Mouse (Mus musculus): ENCODE measurements at regions not wholly inside any gene's neighbourhood (a gene's known extent, or its start where the extent isn't known, plus 50 kb on each side); places are given as distances from the start of the nearest gene placed in this dataset.

GRCm38 (mm10) chr5:75721291-75721690, 146.6 kb downstream of the Kit start:
- no peak for TF ChIP-seq POLR2A (IDR thresholded peaks at IDR 0.05; ENCODE audit: borderline replicate concordance, extremely low read depth, insufficient read depth, insufficient read length, poor library complexity, severe bottlenecking)
- TF ChIP-seq CTCF (IDR thresholded peaks at IDR 0.05; ENCODE audit: borderline replicate concordance, extremely low read depth, insufficient read depth, insufficient read length), result no peak
- DNase-seq (ENCODE audit: low read depth), result no peak

GRCm38 (mm10) chr5:75720091-75720940, 145.6 kb downstream of the Kit start:
- TF ChIP-seq POLR2A (IDR thresholded peaks at IDR 0.05; ENCODE audit: borderline replicate concordance, extremely low read depth, insufficient read depth, insufficient read length, poor library complexity, severe bottlenecking), result no peak
- TF ChIP-seq CTCF (IDR thresholded peaks at IDR 0.05; ENCODE audit: borderline replicate concordance, extremely low read depth, insufficient read depth, insufficient read length), result no peak
- peak; percentile 73 for DNase-seq (ENCODE audit: low read depth)

DNA sequence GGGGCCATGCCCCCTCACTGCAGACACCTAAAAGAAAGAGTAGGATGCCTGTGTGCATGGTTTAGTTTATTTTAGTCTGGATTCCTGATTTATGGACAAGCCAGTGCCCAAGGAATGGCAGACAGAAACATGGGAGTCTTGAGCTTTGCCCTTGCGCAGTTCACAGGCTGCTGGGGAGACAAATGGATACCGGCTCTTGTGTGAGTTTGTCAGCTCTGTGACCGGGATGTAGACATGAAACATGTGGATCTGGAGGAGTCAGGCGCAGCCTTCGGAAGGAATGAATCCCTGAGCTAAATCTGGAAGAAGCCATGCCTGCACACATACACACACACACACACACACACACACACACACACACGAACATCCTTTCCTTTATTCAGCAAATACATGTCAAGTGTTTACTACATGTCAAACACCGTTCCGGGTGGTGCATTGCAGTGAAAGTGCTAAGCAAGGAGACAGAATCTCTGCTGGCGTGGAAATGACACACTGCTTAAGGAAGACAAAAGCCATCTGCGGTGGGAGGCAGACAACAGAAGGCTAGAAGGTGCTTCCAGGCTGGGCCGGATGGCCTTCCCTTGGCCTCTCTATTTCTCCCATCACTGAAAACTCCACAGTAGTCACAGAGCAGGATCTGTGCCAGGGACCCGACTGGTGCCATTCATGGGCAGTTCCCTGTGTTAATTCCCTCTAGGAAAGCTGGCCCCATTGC, 144.0 kb downstream of the Kit start:
- TF ChIP-seq POLR2A (IDR thresholded peaks at IDR 0.05; ENCODE audit: borderline replicate concordance, extremely low read depth, insufficient read depth, insufficient read length, poor library complexity, severe bottlenecking) (no peak), CTCF (IDR thresholded peaks at IDR 0.05; ENCODE audit: borderline replicate concordance, extremely low read depth, insufficient read depth, insufficient read length) (no peak)
- DNase-seq (ENCODE audit: low read depth), result peak; percentile 88

All from brain, embryonic 14.5 days (tissue).